Mouse (Mus musculus): ENCODE data around the gene D2hgdh.

GRCm38 (mm10) chr1:93859619-93860018, 34.9 kb downstream of the D2hgdh start:
- TF ChIP-seq EP300 (optimal IDR thresholded peaks at IDR 0.05) (no peak), CTCF (IDR thresholded peaks at IDR 0.05; ENCODE audit: low read depth) (no peak)
